Mouse (Mus musculus) telencephalon, adult 2 months (tissue): ENCODE data around the gene Chid1.

Experiments used
- DNase-seq: peaks from one replicate; pipeline ENCODE4 v3.0.0-alpha.2; 2011; ENCODE audit warnings: low read depth, low spot score

Gene Chid1

DNA sequence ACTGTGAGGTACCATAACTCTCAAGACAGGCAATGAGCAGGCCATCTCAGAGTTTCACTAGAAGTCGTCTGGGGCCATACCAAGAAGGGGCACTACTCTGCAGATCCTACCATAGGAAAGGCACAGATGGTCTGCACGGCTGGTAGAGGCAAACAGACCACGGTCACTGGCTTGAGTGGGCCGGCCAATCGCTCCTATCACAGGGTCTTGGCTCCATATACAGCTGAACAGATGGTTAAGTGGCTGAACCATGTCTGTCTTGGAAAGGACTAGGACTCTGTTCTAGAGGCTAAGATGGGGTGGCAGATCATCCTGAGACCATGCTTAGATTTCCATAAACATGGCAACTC, 37.1 kb downstream of the Chid1 start:
- DNase-seq = no peak

DNA sequence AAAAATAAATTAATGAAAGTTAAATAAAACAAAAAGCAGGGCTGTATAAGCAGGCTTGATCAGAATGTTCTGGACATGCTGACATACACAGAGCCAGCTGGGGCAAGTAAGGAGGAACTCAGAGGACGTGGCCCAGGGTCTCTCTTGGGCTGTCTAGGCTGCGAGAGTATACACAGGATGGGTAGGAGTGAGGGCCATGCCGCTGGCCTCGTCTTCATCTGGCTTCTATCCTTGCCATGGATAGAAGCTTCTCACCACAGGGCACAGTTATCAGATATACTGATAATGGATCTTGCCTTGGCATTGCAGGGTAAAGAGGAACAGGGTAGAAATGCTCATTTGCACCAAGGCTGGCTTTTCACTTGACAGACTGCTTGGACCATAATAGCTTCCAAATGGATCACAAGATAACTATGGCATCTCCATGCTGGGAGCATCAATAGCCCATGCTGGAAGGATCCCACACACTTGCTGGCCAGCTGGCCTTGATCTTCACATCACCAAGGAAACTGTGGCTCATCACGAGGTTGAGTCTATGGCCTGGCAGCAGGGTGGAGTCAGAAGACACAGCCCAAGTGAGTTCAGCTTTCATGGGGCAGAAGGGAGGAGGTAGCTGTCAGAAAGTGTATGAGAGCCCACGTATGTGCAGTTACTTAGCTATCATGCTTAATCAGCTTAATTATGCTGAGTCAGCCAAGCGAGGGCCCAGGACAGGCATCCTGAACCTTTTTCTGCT, 37.7 kb downstream of the Chid1 start:
- DNase-seq = no peak

DNA sequence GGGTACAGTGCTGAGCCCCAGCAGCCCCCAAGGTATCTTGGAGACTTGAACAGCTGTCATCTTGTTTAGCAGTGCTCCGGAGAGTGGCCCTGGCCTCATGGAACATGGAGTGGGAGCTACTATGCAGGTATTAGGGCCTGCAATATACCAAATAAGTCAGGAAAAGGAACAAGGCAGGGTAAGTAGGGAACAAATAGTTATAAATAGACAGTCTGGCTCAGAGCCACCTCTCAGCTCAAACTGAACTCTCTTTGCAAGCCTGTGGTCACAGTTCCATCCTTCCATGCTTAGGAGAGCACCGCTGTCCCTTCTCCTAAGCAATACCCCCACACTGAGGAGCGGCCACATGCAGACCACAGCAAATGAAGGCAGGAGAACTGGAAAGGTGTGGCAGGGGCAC, 42.1 kb downstream of the Chid1 start:
- no peak for DNase-seq

DNA sequence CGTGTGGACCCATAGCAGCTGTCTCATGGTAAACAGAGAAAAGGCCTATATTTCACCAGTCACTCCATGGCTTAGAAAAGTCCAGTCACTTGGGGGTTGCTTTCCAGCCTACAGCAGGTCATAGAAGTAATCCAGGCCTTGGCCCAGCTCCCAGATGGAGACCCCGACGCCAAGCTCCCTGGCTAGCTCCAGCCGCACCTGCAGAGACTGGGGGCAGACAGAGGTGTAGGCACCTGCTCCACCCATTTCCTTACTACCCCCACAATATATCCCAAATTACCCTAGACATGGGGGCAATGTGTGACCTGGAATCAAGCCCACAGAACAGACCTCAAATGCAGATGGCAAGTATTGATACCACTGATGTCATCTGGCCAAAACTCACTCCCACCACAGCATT, 43.7 kb downstream of the Chid1 start:
- no peak for DNase-seq

DNA sequence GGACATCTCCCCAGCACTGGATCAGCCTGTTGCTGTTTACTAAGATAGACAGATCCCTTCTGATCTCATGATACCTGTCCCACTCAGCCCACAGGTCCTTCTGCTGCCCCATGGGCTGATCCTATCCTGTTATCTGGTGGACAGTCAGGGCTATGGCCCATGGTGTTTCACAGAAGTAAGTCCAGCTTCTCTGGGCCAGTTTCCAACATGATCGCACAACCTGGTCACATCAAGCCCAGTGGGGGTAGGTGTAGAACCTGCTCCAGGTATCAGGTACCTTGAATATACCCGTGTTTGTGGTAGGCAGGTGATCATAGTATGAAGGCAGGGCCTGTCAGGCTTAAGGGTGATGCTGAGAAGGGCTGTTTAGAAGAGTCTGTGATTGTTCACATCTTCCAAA, 44.3 kb downstream of the Chid1 start:
- DNase-seq = no peak

DNA sequence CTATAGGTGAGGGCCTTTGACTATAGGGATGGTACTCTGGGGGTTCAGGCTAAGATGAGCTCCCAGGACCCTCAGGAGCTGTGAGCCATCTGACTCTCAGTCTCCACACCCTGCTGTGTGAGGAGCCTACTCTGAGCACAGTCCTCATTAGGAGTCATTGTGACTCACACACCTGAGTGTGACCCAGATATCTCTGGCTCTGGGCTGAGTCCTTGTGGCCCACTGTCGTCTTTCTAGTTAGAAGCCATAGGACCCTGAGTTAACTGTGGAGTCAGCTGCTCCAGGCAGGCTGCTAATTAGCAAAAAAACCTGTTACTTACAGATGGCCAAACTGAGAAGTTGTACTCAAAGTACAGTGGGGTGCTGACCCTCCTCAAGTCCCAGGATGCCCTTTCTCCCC, 45.9 kb downstream of the Chid1 start:
- no peak for DNase-seq

DNA sequence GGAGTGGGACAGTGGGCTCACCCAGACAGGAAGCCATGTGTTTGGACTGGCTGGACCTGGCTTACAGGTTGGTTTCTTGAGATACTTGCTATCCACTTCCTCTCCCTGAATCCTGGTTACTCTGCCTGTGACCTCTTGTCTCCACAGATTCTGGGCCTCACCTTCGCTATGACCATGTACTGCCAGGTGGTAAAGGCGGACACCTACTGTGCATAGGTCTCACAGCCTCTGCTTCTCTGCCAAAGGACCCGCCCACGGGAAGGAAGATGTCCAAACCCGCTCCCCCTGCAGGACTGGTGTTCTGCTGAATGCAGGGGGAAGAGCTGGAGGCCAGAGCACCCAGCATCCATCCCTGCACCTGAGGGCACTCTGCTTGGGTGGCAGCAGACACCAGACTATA, 46.9 kb downstream of the Chid1 start:
- DNase-seq = no peak

DNA sequence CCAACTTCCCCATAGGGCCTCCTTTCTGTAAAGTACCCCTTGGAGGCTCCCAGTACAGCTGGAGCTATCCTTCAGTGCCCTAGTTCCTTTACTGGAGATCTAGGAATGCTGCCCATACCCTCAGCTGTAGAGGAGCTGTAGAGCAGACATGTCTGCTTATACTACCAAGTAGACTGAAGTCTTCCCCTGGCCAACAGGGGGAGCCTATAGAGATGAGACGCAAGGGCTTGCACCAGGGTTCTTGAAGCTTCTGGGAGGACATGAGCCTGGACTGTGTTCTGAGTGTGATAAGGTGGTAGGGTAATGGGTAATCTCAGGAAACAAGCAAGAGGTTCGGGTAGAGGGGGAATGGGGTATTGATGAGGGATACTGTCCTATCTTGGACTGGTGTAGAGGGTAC, 48.5 kb downstream of the Chid1 start:
- no peak for DNase-seq

DNA sequence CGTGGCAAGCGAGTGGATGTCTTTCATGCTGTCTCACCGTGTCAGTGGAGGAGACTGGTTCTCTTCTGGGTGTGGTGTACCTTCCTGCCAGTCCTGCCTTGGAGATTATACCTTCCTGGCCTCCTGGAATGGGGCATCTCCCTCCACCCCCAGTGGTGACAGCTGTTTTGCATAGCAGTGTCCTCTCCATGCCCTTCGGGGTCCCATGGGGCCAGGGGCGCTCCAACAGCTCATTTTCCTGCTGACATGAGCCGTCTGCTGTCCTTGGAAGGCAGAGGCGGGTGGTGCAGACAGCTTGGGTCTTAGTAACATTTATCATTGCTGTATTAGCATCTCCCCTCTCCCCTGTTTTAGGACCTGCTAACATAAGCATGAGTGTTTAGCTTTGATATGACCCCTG, 52.5 kb downstream of the Chid1 start:
- no peak for DNase-seq

DNA sequence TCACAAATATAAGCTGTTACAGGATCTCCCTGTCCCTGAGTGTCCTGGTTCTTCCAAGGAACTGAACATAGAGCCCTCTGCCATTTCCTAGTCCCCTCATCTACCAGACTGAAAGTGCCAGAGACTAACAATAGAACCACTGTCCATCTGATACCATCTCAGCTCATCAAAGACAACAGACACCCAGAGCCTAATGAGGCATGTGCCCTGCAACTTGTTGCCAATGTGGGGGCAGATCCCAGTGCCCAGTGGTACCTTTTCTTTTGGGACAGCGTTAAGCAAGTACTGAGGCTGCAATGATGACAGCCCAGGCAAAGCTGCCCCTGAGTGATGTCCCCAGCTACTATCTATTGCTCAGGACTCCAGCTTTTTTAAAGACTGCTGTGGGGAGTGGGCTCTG, 53.4 kb downstream of the Chid1 start:
- DNase-seq = no peak

DNA sequence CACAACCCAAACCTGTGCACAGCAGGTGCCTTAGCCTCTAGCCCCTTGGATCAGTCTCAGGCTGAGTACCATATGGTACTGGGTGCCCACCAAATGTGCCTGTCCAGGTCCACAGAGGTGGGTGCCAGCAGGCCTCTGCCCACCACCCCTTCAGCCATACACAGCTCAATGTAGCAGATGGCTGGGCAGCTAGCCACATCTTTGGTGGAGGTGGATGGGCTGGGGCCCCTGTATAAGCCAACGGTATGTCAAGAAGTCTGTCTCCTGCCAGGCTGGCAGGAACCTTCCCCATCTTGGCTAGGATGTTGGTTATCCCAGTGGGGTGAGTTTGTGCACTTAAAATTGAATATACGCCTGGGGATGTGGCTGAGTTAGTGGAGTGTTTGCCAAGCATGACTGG, 54.1 kb downstream of the Chid1 start:
- DNase-seq = no peak

DNA sequence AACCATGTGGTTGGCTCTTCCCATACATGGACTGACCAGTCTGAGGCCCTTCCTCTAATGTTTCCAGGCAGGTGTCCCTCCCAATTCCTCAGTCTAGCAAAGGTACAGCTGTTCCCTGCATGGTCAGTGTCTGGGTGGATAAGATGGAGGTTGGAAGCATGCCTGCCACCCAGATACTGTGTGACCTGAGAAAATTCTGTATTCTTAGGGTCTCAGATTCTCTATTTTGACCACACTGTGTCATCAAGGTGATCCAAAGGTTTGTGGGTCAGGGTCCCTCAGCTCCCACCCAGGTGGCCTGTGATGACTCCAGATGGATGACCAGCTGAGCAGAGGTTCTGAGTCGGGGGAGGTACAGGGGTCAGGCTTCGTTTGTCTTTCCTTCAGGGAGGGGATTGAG, 54.5 kb downstream of the Chid1 start:
- DNase-seq = no peak

DNA sequence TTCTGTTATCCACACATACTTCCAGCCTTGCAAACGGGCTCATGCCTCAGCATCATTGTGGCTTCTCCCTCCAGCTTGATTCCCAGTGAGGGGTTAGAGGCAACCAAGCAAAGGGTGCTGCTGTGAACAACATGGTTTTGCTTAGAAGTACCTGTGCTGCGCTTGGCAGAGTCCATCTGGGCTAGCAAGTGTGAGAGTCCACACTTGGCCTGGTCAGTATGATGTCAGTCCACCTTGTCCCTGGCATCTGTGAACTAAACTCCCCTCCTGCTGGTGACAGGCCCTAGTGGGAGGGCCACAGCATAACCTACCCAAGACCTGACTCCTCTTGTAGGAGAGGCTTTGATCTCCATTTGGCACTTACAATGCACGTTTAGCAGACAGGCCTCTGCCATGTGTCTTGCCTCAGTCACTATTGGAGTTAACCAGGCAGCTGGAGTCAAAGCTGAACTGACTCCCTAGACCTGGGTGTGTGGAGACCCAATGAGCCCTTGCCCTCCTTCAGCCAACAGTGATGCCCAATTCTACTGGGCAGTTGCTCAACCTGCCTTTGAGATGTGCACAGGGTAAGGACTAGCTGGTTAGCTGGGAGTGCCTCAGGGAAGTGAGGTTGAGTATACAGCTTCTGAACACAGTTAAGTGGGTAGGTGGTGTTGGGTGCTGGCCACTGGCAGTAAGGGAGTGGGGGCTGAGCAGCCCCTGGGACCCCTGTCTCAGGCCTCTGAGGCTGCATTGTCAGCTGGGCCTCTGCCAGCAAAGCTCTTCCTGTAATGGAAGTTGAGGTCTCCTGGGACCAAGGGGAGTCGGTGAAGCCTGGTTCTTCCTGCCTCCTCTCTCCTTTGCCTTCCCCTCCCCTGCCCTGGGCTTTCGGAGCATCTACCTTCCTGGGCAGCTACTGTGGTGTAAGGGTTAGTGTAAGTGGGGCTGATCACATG, 55.2 kb downstream of the Chid1 start:
- DNase-seq = no peak

DNA sequence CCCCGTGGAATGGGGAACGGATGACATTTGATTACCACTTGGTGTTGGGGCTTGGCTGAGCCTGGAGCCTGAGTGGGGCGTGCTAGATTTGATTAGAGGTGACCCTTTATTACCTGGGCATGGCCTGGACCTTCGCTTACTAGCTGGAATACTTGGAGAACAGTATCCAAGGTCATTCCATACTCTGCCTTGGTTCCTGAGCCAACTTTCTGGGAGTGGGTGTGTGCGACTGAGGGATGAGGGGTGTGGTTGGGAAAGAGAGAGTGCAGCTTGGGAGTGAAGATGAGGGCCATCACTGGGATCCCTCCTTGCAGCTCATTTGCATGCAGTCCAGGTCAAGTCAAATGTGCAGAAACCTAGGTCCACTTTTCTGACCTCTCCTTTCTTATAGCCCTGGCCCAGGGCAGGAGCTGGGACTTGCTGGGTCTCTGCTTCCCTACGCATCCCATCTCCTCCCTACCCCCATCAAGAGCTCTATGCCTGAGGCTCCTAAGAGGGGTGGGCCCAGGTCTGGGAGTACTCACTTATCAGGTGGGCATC, 56.5 kb downstream of the Chid1 start:
- no peak for DNase-seq

DNA sequence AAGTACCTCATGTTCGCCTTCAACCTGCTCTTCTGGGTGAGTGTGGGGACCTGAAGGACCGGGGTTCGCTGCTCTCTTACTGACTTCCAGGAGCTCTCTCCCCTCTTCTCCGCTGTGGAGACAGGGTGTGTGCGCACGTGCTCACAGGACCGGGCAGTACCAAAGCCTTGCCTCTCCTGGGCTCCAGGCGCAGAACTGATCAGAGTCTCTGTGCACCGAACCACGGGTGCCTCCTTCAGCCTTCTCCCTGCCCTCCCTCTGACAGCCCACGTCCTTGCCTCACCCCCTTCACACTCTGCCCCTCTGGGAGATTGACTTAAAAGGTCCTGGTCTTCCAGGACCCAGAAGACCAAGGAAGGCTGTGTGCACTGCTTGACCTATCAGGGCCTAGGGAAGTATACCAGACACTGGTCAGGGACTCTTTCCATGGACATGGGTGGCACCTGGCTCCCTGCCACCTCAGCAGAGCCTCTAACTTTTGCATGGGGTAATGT, 57.1 kb downstream of the Chid1 start:
- no peak for DNase-seq

DNA sequence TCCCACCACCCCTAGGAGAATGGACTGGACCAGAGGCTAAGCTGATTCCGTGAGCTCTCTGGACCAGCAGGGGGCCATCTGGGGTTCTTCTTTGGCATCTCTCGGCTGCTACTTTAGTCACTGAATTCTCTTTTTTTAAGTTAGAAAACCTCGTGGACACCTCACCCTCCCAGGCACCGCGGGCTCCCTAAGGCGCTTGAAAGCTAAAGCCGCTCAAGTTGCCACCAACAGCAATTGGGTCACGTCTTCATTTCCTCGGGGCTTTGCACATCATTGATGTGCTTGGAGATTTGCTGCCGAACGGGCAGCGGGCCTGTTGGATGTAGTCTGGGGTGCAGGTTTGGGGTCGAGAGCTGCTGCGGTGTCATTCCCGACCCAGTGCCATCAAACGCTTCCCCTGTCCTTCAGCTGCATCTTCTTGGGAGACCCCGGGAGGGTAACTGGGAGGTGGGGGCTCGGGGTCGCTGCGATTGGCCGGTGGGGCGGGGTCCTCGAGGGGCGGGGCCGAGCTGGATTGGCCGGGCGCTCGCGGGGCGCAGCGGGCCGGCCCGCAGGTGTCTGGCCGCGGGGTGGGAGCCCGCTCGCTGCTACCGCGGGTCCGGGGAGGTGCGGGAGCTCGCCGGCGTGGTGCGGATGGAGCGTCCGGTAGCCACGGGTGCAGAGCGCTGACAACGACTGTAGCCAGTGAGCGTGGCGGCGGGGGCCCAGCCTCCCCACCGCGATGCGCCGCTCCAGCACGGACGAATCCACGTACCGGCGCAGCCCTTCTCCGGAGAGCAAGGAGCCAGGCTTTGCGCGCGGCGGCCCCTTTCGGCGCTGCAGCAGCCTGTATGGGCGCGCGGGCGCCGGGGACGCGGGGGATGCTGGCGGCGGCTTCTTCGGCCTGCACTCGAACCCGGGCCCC, 57.9 kb downstream of the Chid1 start:
- DNase-seq = no peak

DNA sequence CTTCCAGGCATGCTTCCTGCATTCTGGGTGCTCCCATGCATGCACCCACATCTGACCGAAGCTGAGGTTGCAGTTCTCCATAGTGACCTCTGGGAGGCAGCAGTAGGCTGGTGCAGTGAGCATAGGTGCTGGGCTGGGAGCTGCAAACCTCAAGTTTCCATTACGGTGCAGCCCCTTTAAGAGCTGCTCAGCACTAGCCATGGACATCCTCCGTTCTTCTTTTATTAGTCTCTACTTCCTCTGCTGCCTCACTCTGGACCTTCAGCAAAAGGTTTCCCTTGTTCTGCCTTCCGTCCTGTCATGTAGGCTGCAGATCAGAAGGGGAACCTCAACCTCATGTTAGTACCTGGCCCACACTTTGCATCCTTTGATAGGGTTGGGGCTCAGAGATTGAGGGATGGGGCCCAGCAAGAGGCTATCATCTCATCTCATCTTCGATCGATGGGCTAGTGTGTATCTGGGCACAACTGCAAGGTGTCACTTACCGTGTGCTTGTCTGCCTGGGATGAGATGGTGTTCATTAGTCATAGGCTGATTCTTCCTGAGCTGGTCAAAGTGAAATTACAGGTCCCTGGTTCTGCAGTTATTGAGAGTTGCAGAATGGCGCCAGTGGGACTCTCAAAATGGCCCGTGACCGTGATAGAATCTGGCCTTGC, 58.7 kb downstream of the Chid1 start:
- DNase-seq = peak; percentile 65

DNA sequence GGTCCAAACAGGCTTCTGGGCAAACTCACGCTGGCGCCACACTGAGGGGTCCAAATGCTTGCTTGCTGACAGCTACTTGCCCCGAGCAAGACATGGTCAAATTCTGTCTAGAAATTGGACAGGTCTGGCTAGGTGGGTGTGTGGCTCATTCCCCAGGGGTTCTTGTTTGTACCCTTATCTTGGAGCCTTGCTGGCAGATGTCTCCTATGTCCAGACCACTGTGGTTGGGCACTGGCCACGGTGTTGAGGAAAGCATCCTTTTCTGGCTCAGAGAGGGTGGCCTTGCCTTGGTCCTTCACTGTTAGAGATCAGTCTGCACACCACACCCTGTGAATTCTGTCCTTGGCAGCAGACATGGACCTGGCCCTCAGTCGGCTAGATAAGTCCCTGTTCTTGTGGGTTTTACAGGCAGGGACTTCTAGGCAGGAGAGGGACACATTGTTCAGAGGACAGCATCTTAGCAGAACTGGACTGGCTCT, 61.3 kb downstream of the Chid1 start:
- DNase-seq = no peak

DNA sequence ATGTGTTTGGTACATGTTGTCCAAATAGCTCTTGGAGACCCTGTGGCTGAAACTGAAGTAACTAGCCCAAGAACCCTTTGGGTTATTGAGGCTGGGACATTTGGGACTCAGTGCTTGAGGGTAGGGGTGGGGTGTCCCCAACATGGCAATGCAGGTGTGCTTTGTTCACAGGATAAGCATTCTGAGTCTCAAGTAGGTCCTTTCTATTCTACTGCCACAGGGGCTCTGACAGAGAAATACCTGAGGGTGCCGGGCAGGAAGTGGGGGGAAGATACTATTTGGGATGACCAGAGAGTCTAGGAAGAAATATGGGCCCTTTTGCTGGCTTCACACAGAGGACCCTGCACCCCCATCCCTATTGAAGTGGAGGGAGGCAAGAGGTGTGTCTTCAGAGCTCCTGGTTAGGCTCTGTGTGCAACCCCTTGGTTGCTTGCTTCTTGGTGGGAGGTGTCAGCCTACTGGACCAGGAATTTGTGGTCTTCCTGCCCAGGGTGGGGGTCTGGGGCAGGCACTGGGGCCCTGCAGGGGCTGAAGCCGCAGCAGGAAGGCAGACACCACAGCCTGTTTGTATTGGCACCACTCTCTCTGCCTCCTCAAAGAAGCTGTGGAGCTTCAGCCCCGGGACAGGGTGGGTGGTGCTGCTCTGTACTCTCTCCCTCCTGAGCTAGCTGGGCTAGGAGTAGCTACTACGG, 61.9 kb downstream of the Chid1 start:
- DNase-seq = no peak

DNA sequence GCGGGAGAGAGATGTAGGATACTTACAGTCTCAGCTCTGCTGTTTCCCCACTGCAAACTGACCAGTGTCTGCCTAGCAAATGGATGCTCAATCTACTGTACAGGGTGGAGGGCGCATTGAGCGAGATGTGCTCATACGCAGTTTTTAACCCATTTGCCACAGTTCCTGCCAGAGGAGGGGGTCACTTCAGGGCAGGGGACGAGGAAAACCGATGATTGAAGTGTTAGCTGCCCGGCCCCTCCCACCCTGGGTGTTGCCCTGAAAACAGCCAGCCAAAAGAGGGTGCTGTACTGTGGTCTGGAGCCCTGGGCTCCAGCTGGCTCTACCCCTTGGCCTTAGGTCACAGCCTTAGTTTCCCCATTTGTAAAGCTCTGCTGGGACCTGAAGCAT, 62.7 kb downstream of the Chid1 start:
- no peak for DNase-seq
